Mouse (Mus musculus): ENCODE results near the gene D630045J12Rik. TPM values are rescaled to one million over a fixed set of nuclear protein-coding genes. Genes with fewer than 3 reads are reported as not detected.
A peak's percentile ranks its signal among the peaks of the same experiment; 100 is the strongest.

Gene D630045J12Rik
- polyA plus RNA-seq, 1 experiment from 2014 or later = 6.2 TPM

GRCm38 (mm10) chr6:38083204-38083603 lies 170.6 kb downstream of the D630045J12Rik start:
- H3K27me3 ChIP-seq = no peaks in the 10 kb centered on the region

GRCm38 (mm10) chr6:38081727-38082341 lies 172.0 kb downstream of the D630045J12Rik start:
- Histone ChIP-seq H3K9ac (no peak overlapping the region), H3K4me2 (replicated peaks) (no peak overlapping the region), H3K4me3 (replicated peaks) (no peak overlapping the region), H3K27ac (replicated peaks) (peak overlapping the region; percentile 35), H3K4me1 (peaks cover 13% of the 10 kb centered on the region), H3K36me3 (no peaks in the 10 kb centered on the region), H3K9me3 (replicated peaks) (no peaks in the 10 kb centered on the region), H3K27me3 (no peaks in the 10 kb centered on the region)
- 26% methylated on average over 11 of the region's 11 CpGs for WGBS
- ATAC-seq (ENCODE audit: insufficient number of reproducible peaks, low FRiP score, low TSS enrichment, low read depth) = 0 out of 2 replicates have a peak, but pooled peaks have one; percentile 15

More at GRCm38 (mm10) chr6:38083204-38083603, 170.6 kb downstream of the D630045J12Rik start:
- Histone ChIP-seq H3K4me1 (peaks cover 13% of the 10 kb centered on the region), H3K9me3 (replicated peaks) (no peaks in the 10 kb centered on the region), H3K4me2 (replicated peaks) (no peak overlapping the region), H3K9ac (no peak overlapping the region), H3K36me3 (no peaks in the 10 kb centered on the region), H3K27ac (replicated peaks) (no peak overlapping the region), H3K4me3 (replicated peaks) (no peak overlapping the region)
- ATAC-seq (ENCODE audit: insufficient number of reproducible peaks, low FRiP score, low TSS enrichment, low read depth) = no peak
- 50% methylated on average over 4 of the region's 4 CpGs for WGBS

GRCm38 (mm10) chr6:38080364-38080763 lies 173.4 kb downstream of the D630045J12Rik start:
- 49% methylated on average over 4 of the region's 4 CpGs for WGBS
- no peak; the same call in 1 of the 2 replicates for ATAC-seq (ENCODE audit: insufficient number of reproducible peaks, low FRiP score, low TSS enrichment, low read depth)
- Histone ChIP-seq H3K9ac (no peak overlapping the region), H3K27me3 (no peaks in the 10 kb centered on the region), H3K4me3 (replicated peaks) (no peak overlapping the region), H3K27ac (replicated peaks) (no peak overlapping the region), H3K36me3 (no peaks in the 10 kb centered on the region), H3K9me3 (replicated peaks) (no peaks in the 10 kb centered on the region), H3K4me1 (peaks cover 13% of the 10 kb centered on the region), H3K4me2 (replicated peaks) (no peak overlapping the region)

- no peaks in the 10 kb centered on the region for H3K36me3 ChIP-seq
- no peak for ATAC-seq (ENCODE audit: insufficient number of reproducible peaks, low FRiP score, low TSS enrichment, low read depth)
- H3K9ac ChIP-seq = no peak overlapping the region
- H3K27me3 ChIP-seq = no peaks in the 10 kb centered on the region
- no peak overlapping the region for H3K4me3 ChIP-seq (replicated peaks)
- no peak overlapping the region for H3K27ac ChIP-seq (replicated peaks)
- H3K9me3 ChIP-seq (replicated peaks) = no peaks in the 10 kb centered on the region
- H3K4me1 ChIP-seq = no peaks in the 10 kb centered on the region
- H3K4me2 ChIP-seq (replicated peaks) = no peak overlapping the region
- WGBS = 89% methylated on average over 3 of the region's 3 CpGs
These were observed 180.2 kb downstream of the D630045J12Rik start for GRCm38 (mm10) chr6:38073592-38073991.

Other genes with a start within 250 kb of the D630045J12Rik start
- 16.5 and 27.5 TPM in 2 replicates for gene Svopl, start 207.0 kb downstream of the D630045J12Rik start, polyA plus RNA-seq (2015; fragmentation: Nextera tagmentation; extraction: Ambion mirVana)
- 6.9 and 8.5 TPM in 2 replicates for gene Tmem213, start 144.8 kb downstream of the D630045J12Rik start, polyA plus RNA-seq (2015; fragmentation: Nextera tagmentation; extraction: Ambion mirVana)
- 7.3 and 7.8 TPM in 2 replicates for gene Atp6v0a4, start 129.4 kb downstream of the D630045J12Rik start, polyA plus RNA-seq (2015; fragmentation: Nextera tagmentation; extraction: Ambion mirVana)
- gene Zc3hav1l, start 45.2 kb upstream of the D630045J12Rik start, polyA plus RNA-seq (2015; fragmentation: Nextera tagmentation; extraction: Ambion mirVana) = 9.0 and 10.4 TPM in 2 replicates
- 6.6 and 8.4 TPM in 2 replicates for gene Zc3hav1, start 100.6 kb upstream of the D630045J12Rik start, polyA plus RNA-seq (2015; fragmentation: Nextera tagmentation; extraction: Ambion mirVana)
- 7.0 and 10.1 TPM in 2 replicates for gene Ttc26, start 127.5 kb upstream of the D630045J12Rik start, polyA plus RNA-seq (2015; fragmentation: Nextera tagmentation; extraction: Ambion mirVana)
- 14.9 and 17.0 TPM in 2 replicates for gene Ubn2, start 179.9 kb upstream of the D630045J12Rik start, polyA plus RNA-seq (2015; fragmentation: Nextera tagmentation; extraction: Ambion mirVana)